Mouse (Mus musculus): ENCODE data around the gene Sys1. TPM values are rescaled to one million over a fixed set of nuclear protein-coding genes. Genes with fewer than 3 reads are reported as not detected.

Sys1 gene
- polyA plus RNA-seq, 1 experiment: 23.6 TPM

GRCm38 (mm10) chr2:164510621-164511190, 53.9 kb downstream of the Sys1 start:
- Histone ChIP-seq H3K4me1 (ENCODE audit: control insufficient read depth, insufficient read depth, low read length) (no peaks in the 10 kb centered on the region), H3K4me3 (ENCODE audit: insufficient read depth, low read length) (no peak overlapping the region), H3K27ac (ENCODE audit: insufficient read depth, low read length) (no peak overlapping the region)
- no peak for TF ChIP-seq CTCF (IDR thresholded peaks at IDR 0.05; ENCODE audit: borderline replicate concordance, insufficient read depth, low read length)
- TF ChIP-seq POLR2A (IDR thresholded peaks at IDR 0.05; ENCODE audit: low read depth, low read length): no peak

GRCm38 (mm10) chr2:164512121-164512909, 55.6 kb downstream of the Sys1 start:
- Histone ChIP-seq H3K4me3 (ENCODE audit: insufficient read depth, low read length) (no peak overlapping the region), H3K4me1 (ENCODE audit: control insufficient read depth, insufficient read depth, low read length) (no peaks in the 10 kb centered on the region), H3K27ac (ENCODE audit: insufficient read depth, low read length) (no peak overlapping the region)
- no peak for TF ChIP-seq CTCF (IDR thresholded peaks at IDR 0.05; ENCODE audit: borderline replicate concordance, insufficient read depth, low read length)
- no peak for TF ChIP-seq POLR2A (IDR thresholded peaks at IDR 0.05; ENCODE audit: low read depth, low read length)

GRCm38 (mm10) chr2:164513389-164513788, 56.6 kb downstream of the Sys1 start:
- Histone ChIP-seq H3K27ac (ENCODE audit: insufficient read depth, low read length) (peak overlapping the region; percentile 3; the same call in 1 of the 2 replicates), H3K4me1 (ENCODE audit: control insufficient read depth, insufficient read depth, low read length) (0 out of 2 replicates have a peak, but pooled peaks cover 5% of the 10 kb centered on the region), H3K4me3 (ENCODE audit: insufficient read depth, low read length) (no peak overlapping the region)
- TF ChIP-seq POLR2A (IDR thresholded peaks at IDR 0.05; ENCODE audit: low read depth, low read length) (no peak), CTCF (IDR thresholded peaks at IDR 0.05; ENCODE audit: borderline replicate concordance, insufficient read depth, low read length) (no peak)

- H3K4me1 ChIP-seq (ENCODE audit: control insufficient read depth, insufficient read depth, low read length): peaks cover 12% of the 10 kb centered on the region; the same call in 1 of the 2 replicates
- no peak for TF ChIP-seq CTCF (IDR thresholded peaks at IDR 0.05; ENCODE audit: borderline replicate concordance, insufficient read depth, low read length)
- no peak for TF ChIP-seq POLR2A (IDR thresholded peaks at IDR 0.05; ENCODE audit: low read depth, low read length)
- no peak overlapping the region for H3K4me3 ChIP-seq (ENCODE audit: insufficient read depth, low read length)
- no peak overlapping the region for H3K27ac ChIP-seq (ENCODE audit: insufficient read depth, low read length)
These were observed 58.2 kb downstream of the Sys1 start for GRCm38 (mm10) chr2:164514916-164515315.

- H3K27ac ChIP-seq (ENCODE audit: insufficient read depth, low read length): no peak overlapping the region
- H3K4me1 ChIP-seq (ENCODE audit: control insufficient read depth, insufficient read depth, low read length): peaks cover 15% of the 10 kb centered on the region; the same call in 1 of the 2 replicates
- TF ChIP-seq CTCF (IDR thresholded peaks at IDR 0.05; ENCODE audit: borderline replicate concordance, insufficient read depth, low read length) (no peak), POLR2A (IDR thresholded peaks at IDR 0.05; ENCODE audit: low read depth, low read length) (no peak)
- no peak overlapping the region for H3K4me3 ChIP-seq (ENCODE audit: insufficient read depth, low read length)
These were observed 59.1 kb downstream of the Sys1 start for GRCm38 (mm10) chr2:164515897-164516296.

GRCm38 (mm10) chr2:164516592-164516991, 59.8 kb downstream of the Sys1 start:
- H3K4me1 ChIP-seq (ENCODE audit: control insufficient read depth, insufficient read depth, low read length): peaks cover 18% of the 10 kb centered on the region; the same call in 1 of the 2 replicates
- TF ChIP-seq CTCF (IDR thresholded peaks at IDR 0.05; ENCODE audit: borderline replicate concordance, insufficient read depth, low read length) (no peak), POLR2A (IDR thresholded peaks at IDR 0.05; ENCODE audit: low read depth, low read length) (no peak)
- H3K4me3 ChIP-seq (ENCODE audit: insufficient read depth, low read length): no peak overlapping the region
- no peak overlapping the region for H3K27ac ChIP-seq (ENCODE audit: insufficient read depth, low read length)

- Histone ChIP-seq H3K4me3 (ENCODE audit: insufficient read depth, low read length) (no peak overlapping the region), H3K4me1 (ENCODE audit: control insufficient read depth, insufficient read depth, low read length) (peaks cover 21% of the 10 kb centered on the region), H3K27ac (ENCODE audit: insufficient read depth, low read length) (peak overlapping the region; percentile 15; the same call in 1 of the 2 replicates)
- TF ChIP-seq CTCF (IDR thresholded peaks at IDR 0.05; ENCODE audit: borderline replicate concordance, insufficient read depth, low read length): peak; percentile 36; the same call in 1 of the 2 replicates
- no peak for TF ChIP-seq POLR2A (IDR thresholded peaks at IDR 0.05; ENCODE audit: low read depth, low read length)
These were observed 60.9 kb downstream of the Sys1 start for GRCm38 (mm10) chr2:164517485-164518221.

- Histone ChIP-seq H3K4me3 (ENCODE audit: insufficient read depth, low read length) (no peak overlapping the region), H3K27ac (ENCODE audit: insufficient read depth, low read length) (peak overlapping the region; percentile 51), H3K4me1 (ENCODE audit: control insufficient read depth, insufficient read depth, low read length) (peaks cover 21% of the 10 kb centered on the region)
- TF ChIP-seq POLR2A (IDR thresholded peaks at IDR 0.05; ENCODE audit: low read depth, low read length) (no peak), CTCF (IDR thresholded peaks at IDR 0.05; ENCODE audit: borderline replicate concordance, insufficient read depth, low read length) (no peak)
These were observed 61.8 kb downstream of the Sys1 start for GRCm38 (mm10) chr2:164518266-164519170.

GRCm38 (mm10) chr2:164519171-164519526, 62.4 kb downstream of the Sys1 start:
- Histone ChIP-seq H3K4me3 (ENCODE audit: insufficient read depth, low read length) (no peak overlapping the region), H3K4me1 (ENCODE audit: control insufficient read depth, insufficient read depth, low read length) (peaks cover 21% of the 10 kb centered on the region), H3K27ac (ENCODE audit: insufficient read depth, low read length) (peak overlapping the region; percentile 51)
- TF ChIP-seq POLR2A (IDR thresholded peaks at IDR 0.05; ENCODE audit: low read depth, low read length) (no peak), CTCF (IDR thresholded peaks at IDR 0.05; ENCODE audit: borderline replicate concordance, insufficient read depth, low read length) (no peak)
